Mouse (Mus musculus) kidney, adult 9 months (tissue): ENCODE results near the gene Gm26566.
A peak's percentile ranks its signal among the peaks of the same experiment; 100 is the strongest.
"Not testable (repeated sequence)": the region's sequence is repeated elsewhere in the genome, so short reads cannot be mapped to it uniquely, and the experiment has no call there.

Experiments
- DNase-seq: peaks from one replicate; pipeline ENCODE4 v3.0.0; 2022

Gene Gm26566

DNA sequence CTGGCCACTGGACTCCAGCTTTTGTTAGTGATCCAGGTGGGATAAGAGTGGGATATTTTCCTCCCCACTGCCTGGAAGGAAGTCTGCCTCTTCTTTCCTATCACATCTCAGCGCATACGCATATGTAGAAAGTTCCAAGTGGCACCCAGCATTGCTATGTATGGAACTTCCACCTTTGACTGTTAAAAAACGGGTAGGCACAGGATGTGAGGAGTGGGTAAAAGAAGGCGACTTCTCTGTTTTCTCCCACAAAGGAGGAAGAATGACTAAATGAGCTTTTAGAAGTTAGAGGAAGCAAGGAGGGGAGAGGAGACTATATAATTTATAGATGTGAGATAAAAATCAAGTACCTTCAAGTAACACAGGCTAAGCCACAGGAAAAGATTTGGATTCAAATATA, 19.8 kb downstream of the Gm26566 start:
- no peak for DNase-seq

GRCm38 (mm10) chr4:88742771-88743371, 21.3 kb downstream of the Gm26566 start:
- DNase-seq = no peak

- DNase-seq = no peak
Observed at GRCm38 (mm10) chr4:88744207-88744606, 22.6 kb downstream of the Gm26566 start.

GRCm38 (mm10) chr4:88749926-88750325, 28.3 kb downstream of the Gm26566 start:
- no peak for DNase-seq

DNA sequence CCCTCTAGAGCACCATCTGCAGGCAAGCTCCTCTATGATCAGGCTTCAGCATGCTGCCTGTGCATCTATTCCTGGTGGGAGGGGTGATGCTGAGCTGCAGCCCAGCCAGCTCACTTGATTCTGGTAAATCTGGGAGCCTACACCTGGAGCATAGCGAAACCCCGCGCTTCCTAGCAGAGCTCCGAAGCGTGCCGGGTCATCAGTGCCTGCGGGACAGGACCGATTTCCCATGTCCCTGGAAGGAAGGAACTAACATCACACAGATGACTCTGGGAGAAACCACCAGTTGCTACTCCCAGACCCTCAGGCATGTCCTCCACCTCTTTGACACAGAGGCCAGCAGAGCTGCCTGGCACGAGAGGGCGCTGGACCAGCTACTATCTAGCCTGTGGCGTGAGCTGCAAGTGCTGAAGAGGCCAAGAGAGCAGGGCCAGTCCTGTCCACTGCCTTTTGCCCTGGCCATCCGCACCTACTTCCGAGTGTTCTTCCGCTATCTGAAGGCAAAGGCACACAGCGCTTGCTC, 33.3 kb downstream of the Gm26566 start, which contains the start of gene Gm13271:
Gm13271 (plus strand) TSS at position 51 of the 523 bp plus-strand sequence.
- peak; percentile 73 for DNase-seq

DNA sequence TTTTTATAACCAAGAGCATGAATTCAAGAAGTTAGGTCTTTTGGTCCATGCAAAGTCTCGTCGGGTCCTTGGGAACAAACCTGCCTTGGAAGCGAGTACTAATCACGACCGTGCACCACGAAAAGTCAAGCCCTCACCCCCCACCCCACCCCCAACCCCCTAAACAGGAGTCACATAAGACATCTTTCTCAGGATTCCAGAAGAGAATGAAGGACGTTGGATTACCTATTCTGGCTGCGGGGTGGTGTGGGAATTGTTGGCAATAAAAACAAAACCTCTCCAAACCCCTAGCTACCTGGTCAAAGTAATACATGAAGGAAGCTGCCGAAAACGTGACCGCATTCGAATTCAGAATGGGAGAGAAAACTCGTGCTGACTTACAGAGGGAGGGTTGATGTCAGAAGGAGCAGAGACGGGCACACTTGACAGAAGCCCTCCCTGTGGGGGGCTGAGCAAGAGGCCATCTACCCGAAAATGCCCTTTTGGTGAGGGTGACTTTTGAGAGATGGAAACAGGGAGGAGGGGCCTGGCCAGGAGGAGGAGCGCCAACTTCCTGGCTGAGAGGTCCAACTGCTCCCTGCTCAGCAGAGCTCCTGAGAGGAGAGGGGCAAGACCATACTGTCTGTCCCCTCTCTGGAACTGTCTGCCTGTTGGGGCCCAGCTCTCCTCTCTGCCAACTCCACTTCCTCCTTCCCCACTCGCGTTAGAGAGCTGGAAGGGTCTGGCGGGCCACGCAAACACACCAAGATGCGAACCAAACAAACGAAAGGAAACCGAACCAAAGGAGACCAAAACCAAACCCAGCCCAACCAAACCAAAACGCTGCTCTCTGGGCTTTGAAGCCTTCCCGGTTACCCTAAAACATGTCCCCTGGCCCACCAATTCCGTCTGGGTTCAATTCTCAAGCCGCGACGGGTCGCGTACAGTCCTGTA, 35.2 kb downstream of the Gm26566 start:
- DNase-seq = peak; percentile 18

- DNase-seq = peak; percentile 95
Observed at GRCm38 (mm10) chr4:88757628-88758031, 36.0 kb downstream of the Gm26566 start.

GRCm38 (mm10) chr4:88758751-88759150, 37.1 kb downstream of the Gm26566 start:
- peak; percentile 30 for DNase-seq

- peak; percentile 51 for DNase-seq
Observed at GRCm38 (mm10) chr4:88759610-88760268, 38.1 kb downstream of the Gm26566 start, which contains the start of gene Gm13283. TSS of gene Gm13283 (plus strand) at chr4:88760119.

DNA sequence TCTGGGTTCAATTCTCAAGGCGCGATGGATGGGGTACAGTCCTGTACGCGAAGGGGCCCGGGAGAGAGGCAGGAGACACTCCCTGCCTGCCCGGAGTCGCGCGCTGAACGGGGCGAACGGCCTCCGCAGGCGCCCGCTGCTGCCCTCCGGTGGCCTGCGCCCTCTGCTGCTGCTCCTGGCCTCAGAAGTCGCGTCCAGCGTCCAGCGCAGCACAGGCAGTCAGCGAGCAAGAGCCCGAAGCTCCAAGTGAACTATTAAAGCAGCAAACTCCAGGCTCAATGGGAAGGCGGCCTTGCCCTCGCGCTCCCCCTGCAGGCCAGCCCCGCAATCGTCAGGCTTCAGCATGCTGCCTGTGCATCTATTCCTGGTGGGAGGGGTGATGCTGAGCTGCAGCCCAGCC, 38.8 kb downstream of the Gm26566 start:
- peak; percentile 89 for DNase-seq

DNA sequence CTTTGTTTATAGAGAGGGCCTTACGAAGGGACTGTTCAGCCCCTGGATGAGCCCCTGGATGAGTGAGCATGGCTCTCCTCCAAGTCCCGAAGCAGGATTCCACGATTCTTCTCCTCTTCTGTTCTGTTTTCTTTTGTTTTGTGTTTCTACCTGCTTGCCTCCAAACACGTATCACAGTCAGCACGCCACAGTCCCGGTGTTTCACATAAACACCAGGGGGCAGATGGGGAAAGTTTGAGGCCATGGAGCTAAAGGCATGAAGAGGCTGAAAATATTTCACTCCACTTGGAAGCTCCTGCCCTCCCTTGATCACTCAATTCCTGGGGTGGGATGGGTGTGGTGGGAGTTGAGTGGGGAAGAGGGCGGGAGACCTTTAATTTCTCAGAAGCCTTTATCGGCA, 40.2 kb downstream of the Gm26566 start:
- DNase-seq = peak; percentile 65

GRCm38 (mm10) chr4:88762341-88762740, 40.7 kb downstream of the Gm26566 start:
- not testable (repeated sequence) for DNase-seq

DNA sequence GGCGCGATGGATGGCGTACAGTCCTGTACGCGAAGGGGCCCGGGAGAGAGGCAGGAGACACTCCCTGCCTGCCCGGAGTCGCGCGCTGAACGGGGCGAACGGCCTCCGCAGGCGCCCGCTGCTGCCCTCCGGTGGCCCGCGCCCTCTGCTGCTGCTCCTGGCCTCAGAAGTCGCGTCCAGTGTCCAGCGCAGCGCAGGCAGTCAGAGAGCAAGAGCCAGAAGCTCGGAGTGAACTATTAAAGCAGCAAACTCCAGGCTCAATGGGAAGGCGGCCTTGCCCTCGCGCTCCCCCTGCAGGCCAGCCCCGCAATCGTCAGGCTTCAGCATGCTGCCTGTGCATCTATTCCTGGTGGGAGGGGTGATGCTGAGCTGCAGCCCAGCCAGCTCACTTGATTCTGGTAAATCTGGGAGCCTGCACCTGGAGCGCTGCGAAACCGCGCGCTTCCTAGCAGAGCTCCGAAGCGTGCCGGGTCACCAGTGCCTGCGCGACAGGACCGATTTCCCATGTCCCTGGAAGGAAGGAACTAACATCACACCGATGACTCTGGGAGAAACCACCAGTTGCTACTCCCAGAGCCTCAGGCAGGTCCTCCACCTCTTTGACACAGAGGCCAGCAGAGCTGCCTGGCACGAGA, 41.9 kb downstream of the Gm26566 start:
- peak; percentile 80 for DNase-seq
